Mouse (Mus musculus): ENCODE measurements around the gene Prrc2a.

DNA sequence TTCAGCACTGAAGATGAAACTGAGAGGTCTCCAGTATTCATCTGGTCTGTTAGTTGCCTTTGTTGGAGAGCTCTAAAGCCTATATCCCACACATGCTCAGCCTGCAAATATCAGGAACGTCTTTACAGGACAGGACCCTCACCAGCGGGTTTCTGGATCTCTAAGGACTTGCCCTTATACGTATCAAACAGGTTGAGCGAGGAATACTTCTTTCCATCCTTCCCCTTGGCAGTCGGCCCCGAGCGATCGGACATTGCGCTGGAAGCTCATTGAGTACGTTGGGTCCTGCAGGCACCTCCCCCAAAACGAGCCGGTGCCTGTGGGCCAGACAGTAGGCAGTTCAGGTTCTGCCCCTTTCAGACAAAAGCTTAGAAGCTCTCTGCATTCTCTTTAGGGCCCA, 2.0 kb downstream of the Prrc2a start:
- no peak for TF ChIP-seq GATA1 (IDR thresholded peaks at IDR 0.05; ENCODE audit: low read depth, low read length)
- TF ChIP-seq POLR2A (IDR thresholded peaks at IDR 0.05; ENCODE audit: control insufficient read depth in 1 of 2, insufficient read depth in 1 of 2, low read depth in 1 of 2, low read length in 2 of 2, poor library complexity in 1 of 2) = no peak
- TF ChIP-seq EP300 (IDR thresholded peaks at IDR 0.05; ENCODE audit: low read depth in 1 of 2, low read length in 2 of 2) = no peak
- no peak for TF ChIP-seq ZMIZ1 (IDR thresholded peaks at IDR 0.05; ENCODE audit: low read depth, low read length)
- TF ChIP-seq USF2 (IDR thresholded peaks at IDR 0.05; ENCODE audit: borderline replicate concordance in 1 of 2, insufficient read depth in 1 of 2, low read depth in 1 of 2, low read length in 2 of 2) = no peak
- TF ChIP-seq SMC3 (IDR thresholded peaks at IDR 0.05; ENCODE audit: low read depth, low read length) = no peak
- TF ChIP-seq NRF1 (IDR thresholded peaks at IDR 0.05; ENCODE audit: insufficient read depth, low read depth, low read length, poor library complexity, severe bottlenecking) = no peak
- TF ChIP-seq MYC (IDR thresholded peaks at IDR 0.05; ENCODE audit: low read depth, low read length) = no peak
- TF ChIP-seq UBTF (IDR thresholded peaks at IDR 0.05; ENCODE audit: borderline replicate concordance, insufficient read depth, low read depth, low read length) = no peak
- no peak for TF ChIP-seq ETS1 (IDR thresholded peaks at IDR 0.05; ENCODE audit: low read depth, low read length)
- no peak for TF ChIP-seq CTCF (IDR thresholded peaks at IDR 0.05 in 2 of 3, conservative IDR thresholded peaks at IDR 0.05 in 1 of 3; ENCODE audit: control insufficient read depth in 1 of 3, insufficient read depth in 1 of 3, low read depth in 2 of 3, low read length in 3 of 3, poor library complexity in 1 of 3, severe bottlenecking in 1 of 3)
- no peak for TF ChIP-seq POLR2AphosphoS2 (IDR thresholded peaks at IDR 0.05; ENCODE audit: low read length)
- TF ChIP-seq TAL1 (IDR thresholded peaks at IDR 0.05; ENCODE audit: low read length) = no peak
